19 mouse cellular contexts compared by ENCODE assay signal in the genomic region with DNA sequence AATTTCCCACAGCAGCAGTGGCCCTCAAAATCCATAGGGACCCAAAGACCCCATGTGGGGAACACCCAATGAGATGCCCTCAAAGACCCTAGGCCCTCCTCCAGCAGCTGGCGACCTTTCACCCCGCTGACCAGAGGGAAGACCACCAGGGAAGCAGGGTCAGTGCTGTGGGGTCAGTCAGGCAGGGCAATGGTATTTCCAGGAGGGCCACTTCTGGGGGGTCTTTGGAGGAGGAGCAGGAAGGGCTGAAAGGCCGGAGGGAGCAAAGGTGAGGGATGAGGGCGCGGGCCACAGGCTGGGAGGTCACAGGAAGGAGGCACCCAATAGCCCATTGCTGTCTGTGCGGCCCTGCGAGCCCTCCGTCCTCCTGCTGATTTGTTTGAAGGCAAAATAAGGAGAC.
"Had no signal": no experiment of that assay in that cellular context is flagged by ENCODE, and none has a peak within 500 bp of the region (broad histone marks: within the 10 kb centered on the region; RNA-seq: fewer than 3 reads in every experiment).

No protein-coding gene starts in this region.

- DNase-seq: kidney, adult 11 months; kidney, adult 8-10 months; kidney, postnatal 25 days; layer of hippocampus, adult 9-11 months; liver, embryonic 13.5 days; lung, adult 2 months; lung, postnatal 14 days; lung, postnatal 4 days; right cerebral cortex, adult 18-20 months; right cerebral cortex, postnatal 14 days; right cerebral cortex, postnatal 4 days; spleen, adult 18-20 months; thymus, adult 18-20 months; thymus, postnatal 36 days had no signal

- H3K4me3 ChIP-seq: layer of hippocampus, adult 2 months; liver, embryonic 13.5 days; midbrain, embryonic 13.5 days; neural tube, embryonic 12.5 days; neural tube, embryonic 15.5 days; stomach, embryonic 15.5 days had no signal

- ATAC-seq: midbrain, embryonic 13.5 days had no signal

- H3K4me1 ChIP-seq: liver, embryonic 13.5 days; midbrain, embryonic 13.5 days; neural tube, embryonic 12.5 days; neural tube, embryonic 15.5 days; stomach, embryonic 15.5 days had no signal

- H3K9me3 ChIP-seq: liver, embryonic 13.5 days; midbrain, embryonic 13.5 days; neural tube, embryonic 12.5 days; neural tube, embryonic 15.5 days; stomach, embryonic 15.5 days had no signal

- H3K27me3 ChIP-seq: liver, embryonic 13.5 days; midbrain, embryonic 13.5 days; neural tube, embryonic 12.5 days; neural tube, embryonic 15.5 days; stomach, embryonic 15.5 days had no signal

- H3K9ac ChIP-seq: liver, embryonic 13.5 days; midbrain, embryonic 13.5 days; neural tube, embryonic 12.5 days; neural tube, embryonic 15.5 days; stomach, embryonic 15.5 days had no signal

- H3K27ac ChIP-seq: layer of hippocampus, adult 2 months; liver, embryonic 13.5 days; midbrain, embryonic 13.5 days; neural tube, embryonic 12.5 days; neural tube, embryonic 15.5 days; stomach, embryonic 15.5 days had no signal

- H3K36me3 ChIP-seq: liver, embryonic 13.5 days; midbrain, embryonic 13.5 days; neural tube, embryonic 12.5 days; neural tube, embryonic 15.5 days; stomach, embryonic 15.5 days had no signal

- H3K4me2 ChIP-seq: liver, embryonic 13.5 days; midbrain, embryonic 13.5 days; neural tube, embryonic 12.5 days; neural tube, embryonic 15.5 days; stomach, embryonic 15.5 days had no signal
